Mouse (Mus musculus) kidney, adult 2 months (tissue): ENCODE results near the gene Dnaja1. TPM values are rescaled to one million over a fixed set of nuclear protein-coding genes. Genes with fewer than 3 reads are reported as not detected.

Experiments used
- DNase-seq: peaks from one replicate; pipeline ENCODE4 v3.0.0; 2021
- H3K27ac ChIP-seq: fragments of 200-500 bp; 2 replicates; pipeline ENCODE4 v1.5.1; 2012; ENCODE audit warnings: low read depth, low read length, control low read depth, inconsistent platforms; ENCODE audit not compliant: insufficient read depth
- H3K27me3 ChIP-seq: fragments of 200-500 bp; replicated peaks from 2 replicates; pipeline ENCODE4 v1.6.1; 2012; ENCODE audit warnings: mild to moderate bottlenecking, moderate library complexity, low read length, inconsistent platforms; ENCODE audit not compliant: control insufficient read depth, insufficient read depth
- H3K36me3 ChIP-seq: fragments of 200-500 bp; 2 replicates; pipeline ENCODE4 v1.6.1; 2012; ENCODE audit warnings: mild to moderate bottlenecking, moderate library complexity, low read length, inconsistent platforms; ENCODE audit not compliant: control insufficient read depth, insufficient read depth
- H3K4me1 ChIP-seq: fragments of 200-500 bp; 2 replicates; pipeline ENCODE4 v1.6.1; 2011; ENCODE audit warnings: low read length; ENCODE audit not compliant: control insufficient read depth, insufficient read depth
- H3K4me3 ChIP-seq: fragments of 200-500 bp; 2 replicates; pipeline ENCODE4 v1.5.1; 2011; ENCODE audit warnings: mild to moderate bottlenecking, low read depth, low read length, control low read depth; ENCODE audit not compliant: insufficient read depth
- CTCF ChIP-seq: fragments of 200-500 bp; conservative IDR thresholded peaks from 2 replicates; pipeline ENCODE4 v1.5.1; 2011; ENCODE audit warnings: low read depth, mild to moderate bottlenecking, control low read depth, low read length, moderate library complexity, mixed read lengths; ENCODE audit not compliant: insufficient read depth, insufficient read length
- POLR2A ChIP-seq: fragments of 200-500 bp; IDR thresholded peaks from one replicate; pipeline ENCODE4 v1.6.1; 2011; ENCODE audit warnings: low read depth, low read length, control low read depth
- WGBS: fragments of 180-500 bp; shearing (Covaris S2); methylation state at CpG from one replicate; pipeline ENCODE4 v1.1.7; 2018; 5-methylcytosine and 5-hydroxymethylcytosine counted together
- polyA plus RNA-seq: library from polyadenylated mRNA; depleted of rRNA; stranded (reverse); fragments of >200 nt; gene quantifications from 2 replicates; pipeline ENCODE4 v1.2.3, GENCODE M21; 2012; rRNA removed

The Dnaja1 gene
- polyA plus RNA-seq, 1 experiment, result 23.1 TPM

- 74% methylated on average over 6 of the region's 6 CpGs for WGBS
- H3K27me3 ChIP-seq, result no peaks in the 10 kb centered on the region
- H3K4me3 ChIP-seq, result no peak overlapping the region
- peaks cover 8% of the 10 kb centered on the region for H3K4me1 ChIP-seq
- no peak overlapping the region for H3K27ac ChIP-seq
- TF ChIP-seq POLR2A, result no peak
- TF ChIP-seq CTCF, result peak; percentile 46
- peak; percentile 50 for DNase-seq
- H3K36me3 ChIP-seq, result no peaks in the 10 kb centered on the region
These were observed 56.7 kb downstream of the Dnaja1 start for GRCm38 (mm10) chr4:40778656-40779055.

- Histone ChIP-seq H3K4me1 (no peaks in the 10 kb centered on the region), H3K27me3 (no peaks in the 10 kb centered on the region), H3K36me3 (no peaks in the 10 kb centered on the region), H3K4me3 (no peak overlapping the region), H3K27ac (no peak overlapping the region)
- TF ChIP-seq CTCF, result no peak
- no peak for TF ChIP-seq POLR2A
- 36% methylated on average over 3 of the region's 3 CpGs for WGBS
- peak; percentile 73 for DNase-seq
These were observed 59.2 kb downstream of the Dnaja1 start for GRCm38 (mm10) chr4:40781143-40781542.

- H3K36me3 ChIP-seq, result no peaks in the 10 kb centered on the region
- H3K27ac ChIP-seq, result no peak overlapping the region
- DNase-seq, result peak; percentile 23
- no peak overlapping the region for H3K4me3 ChIP-seq
- TF ChIP-seq POLR2A, result no peak
- no peak for TF ChIP-seq CTCF
- 44% methylated on average over 8 of the region's 8 CpGs for WGBS
- no peaks in the 10 kb centered on the region for H3K4me1 ChIP-seq
- H3K27me3 ChIP-seq, result no peaks in the 10 kb centered on the region
These were observed 60.0 kb downstream of the Dnaja1 start for GRCm38 (mm10) chr4:40781797-40782495.

GRCm38 (mm10) chr4:40783049-40783448, 61.1 kb downstream of the Dnaja1 start:
- DNase-seq, result no peak
- TF ChIP-seq CTCF (no peak), POLR2A (no peak)
- Histone ChIP-seq H3K4me1 (no peaks in the 10 kb centered on the region), H3K36me3 (no peaks in the 10 kb centered on the region), H3K4me3 (no peak overlapping the region), H3K27ac (no peak overlapping the region), H3K27me3 (no peaks in the 10 kb centered on the region)
- 98% methylated on average over 4 of the region's 4 CpGs for WGBS

DNA sequence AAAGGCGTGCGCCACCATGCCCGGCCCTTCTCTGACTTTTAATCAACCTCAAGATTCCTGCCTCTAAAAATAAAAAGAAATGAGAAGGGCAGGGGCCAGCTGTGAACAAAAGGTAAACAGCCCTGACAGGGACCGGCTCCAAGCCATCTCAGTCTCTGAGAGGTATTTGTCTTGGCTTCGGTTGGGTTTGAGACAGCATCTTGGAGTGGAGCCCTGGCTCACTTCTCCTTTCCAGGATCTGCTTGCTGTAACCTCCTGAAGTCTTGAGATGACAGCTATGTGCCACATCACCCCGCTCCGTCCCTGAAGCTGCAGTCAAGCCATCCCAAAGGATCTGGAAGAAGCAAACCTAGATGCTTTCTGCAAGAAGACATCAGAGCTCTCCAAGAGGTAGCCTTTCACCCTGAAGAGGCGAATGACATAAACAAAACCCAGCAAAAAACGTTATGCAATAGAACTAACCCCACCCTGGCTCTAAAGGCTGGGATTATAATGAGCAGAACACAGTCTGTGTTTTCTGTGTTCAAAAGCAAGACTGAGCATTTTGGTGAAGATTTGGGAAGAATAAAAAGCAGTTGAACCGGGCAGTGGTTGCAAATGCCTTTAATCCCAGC, 62.7 kb downstream of the Dnaja1 start:
- Histone ChIP-seq H3K27ac (no peak overlapping the region), H3K36me3 (no peaks in the 10 kb centered on the region), H3K27me3 (no peaks in the 10 kb centered on the region), H3K4me3 (no peak overlapping the region), H3K4me1 (no peaks in the 10 kb centered on the region)
- whole genome bisulfite sequencing, result 65% methylated on average over 10 of the region's 10 CpGs
- TF ChIP-seq CTCF, result no peak
- TF ChIP-seq POLR2A, result no peak
- DNase-seq, result peak; percentile 80

DNA sequence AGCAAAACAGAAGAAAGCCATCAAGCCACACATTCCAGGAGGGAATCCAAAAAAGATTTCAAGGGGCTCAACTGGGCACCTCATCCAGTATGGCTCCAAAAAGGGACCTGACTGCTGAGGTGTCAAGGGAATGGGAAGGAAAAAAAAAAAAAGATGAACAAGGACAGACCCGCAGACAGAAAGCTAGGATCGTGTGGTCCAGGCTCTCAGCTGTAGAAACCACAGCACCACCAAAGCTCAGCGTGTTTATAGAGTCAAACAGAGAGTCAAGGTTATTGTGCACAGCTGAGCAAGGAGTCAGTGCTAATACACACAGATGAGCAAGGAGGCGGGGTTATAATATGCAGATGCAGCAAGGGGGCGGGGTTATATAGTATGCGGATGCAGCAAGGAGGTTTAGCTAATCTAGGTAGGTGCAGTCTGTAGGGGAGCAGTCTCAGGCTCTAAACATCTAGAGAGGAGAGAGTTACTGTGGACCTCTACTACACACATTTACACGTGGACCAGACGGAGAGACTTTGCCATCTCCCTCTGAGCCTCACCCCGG, 63.7 kb downstream of the Dnaja1 start:
- Histone ChIP-seq H3K4me1 (no peaks in the 10 kb centered on the region), H3K36me3 (no peaks in the 10 kb centered on the region), H3K27ac (no peak overlapping the region), H3K4me3 (no peak overlapping the region), H3K27me3 (no peaks in the 10 kb centered on the region)
- TF ChIP-seq CTCF, result no peak
- no peak for TF ChIP-seq POLR2A
- DNase-seq, result no peak
- 81% methylated on average over 9 of the region's 9 CpGs for WGBS

GRCm38 (mm10) chr4:40786578-40786977, 64.6 kb downstream of the Dnaja1 start:
- Histone ChIP-seq H3K36me3 (no peaks in the 10 kb centered on the region), H3K27ac (no peak overlapping the region), H3K4me3 (no peak overlapping the region), H3K27me3 (no peaks in the 10 kb centered on the region), H3K4me1 (no peaks in the 10 kb centered on the region)
- WGBS, result 97% methylated on average over 4 of the region's 4 CpGs
- TF ChIP-seq POLR2A (no peak), CTCF (no peak)
- DNase-seq, result no peak

Other genes with a start within 250 kb of the Dnaja1 start
- 0.52 and 0.84 TPM in 2 replicates for gene Tmem215, start 250.0 kb upstream of the Dnaja1 start, polyA plus RNA-seq
- gene Aptx, start 19.0 kb upstream of the Dnaja1 start, polyA plus RNA-seq, result 7.2 and 8.9 TPM in 2 replicates
- gene Smu1, start 35.8 kb downstream of the Dnaja1 start, polyA plus RNA-seq, result 21.2 and 30.1 TPM in 2 replicates
- gene B4galt1, start 131.9 kb downstream of the Dnaja1 start, polyA plus RNA-seq, result 20.1 and 22.2 TPM in 2 replicates
- gene Spink4, start 197.9 kb downstream of the Dnaja1 start, polyA plus RNA-seq, result 2.6 and 3.2 TPM in 2 replicates
- gene Bag1, start 226.1 kb downstream of the Dnaja1 start, polyA plus RNA-seq, result 133 and 162 TPM in 2 replicates
- 25.7 and 41.9 TPM in 2 replicates for gene Chmp5, start 226.3 kb downstream of the Dnaja1 start, polyA plus RNA-seq
- 24.3 and 25.8 TPM in 2 replicates for gene Nfx1, start 248.8 kb downstream of the Dnaja1 start, polyA plus RNA-seq